Mouse (Mus musculus): ENCODE results near the gene Ybx3.

Ybx3 gene

GRCm38 (mm10) chr6:131321854-131322639 is 66.2 kb downstream of the Ybx3 start:
- no peak for DNase-seq

DNA sequence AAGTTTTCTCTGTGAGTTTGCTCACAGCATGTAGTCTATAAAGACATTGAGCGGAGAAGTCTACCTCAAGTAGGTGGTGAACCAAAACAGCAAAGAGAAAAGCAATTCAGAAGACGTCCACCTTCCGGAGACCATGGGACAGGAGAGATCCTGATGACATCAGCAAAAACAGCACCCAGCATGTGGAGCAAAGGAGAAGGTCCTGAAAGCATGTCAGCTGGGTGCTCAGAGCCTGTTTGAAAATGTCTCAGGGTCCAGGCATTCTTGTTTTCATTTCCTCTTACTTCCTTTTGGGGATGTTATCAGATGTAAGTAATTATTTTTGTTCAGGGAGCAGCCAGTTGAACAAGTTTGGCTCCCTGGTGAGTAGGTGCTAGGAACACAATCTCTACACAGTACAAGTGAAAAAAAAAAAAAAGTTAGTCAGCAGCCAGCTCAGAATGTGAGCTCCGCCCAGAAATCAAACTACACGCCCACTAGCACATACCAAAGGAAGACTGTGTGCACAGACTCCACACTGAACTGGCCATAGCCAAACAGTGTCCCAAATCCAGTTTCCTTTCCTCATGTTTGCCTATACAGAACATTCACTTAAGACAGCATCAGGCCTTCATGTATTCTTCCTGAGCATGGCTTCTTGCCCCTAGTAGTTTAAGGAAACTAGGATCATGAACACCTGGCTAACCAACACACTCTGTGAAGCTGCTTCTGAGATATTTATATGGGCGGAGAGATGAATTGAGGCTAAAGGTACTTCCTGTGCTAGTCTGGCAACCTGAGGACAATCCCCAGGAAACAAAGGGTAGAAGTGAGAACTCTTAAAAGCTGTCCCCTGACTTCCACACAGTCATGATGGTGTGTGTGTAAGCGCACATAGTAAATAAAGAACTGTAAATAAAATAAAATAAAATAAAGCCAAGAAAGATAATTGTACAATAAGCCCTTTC is 71.8 kb downstream of the Ybx3 start:
- DNase-seq, result no peak

Data from kidney, adult 9 months (tissue).